Mouse (Mus musculus): Measurements from ENCODE around the gene Olfr872. TPM values are rescaled to one million over a fixed set of nuclear protein-coding genes. Genes with fewer than 3 reads are reported as not detected.

The Olfr872 gene
- total RNA-seq (2023), result not detected

DNA sequence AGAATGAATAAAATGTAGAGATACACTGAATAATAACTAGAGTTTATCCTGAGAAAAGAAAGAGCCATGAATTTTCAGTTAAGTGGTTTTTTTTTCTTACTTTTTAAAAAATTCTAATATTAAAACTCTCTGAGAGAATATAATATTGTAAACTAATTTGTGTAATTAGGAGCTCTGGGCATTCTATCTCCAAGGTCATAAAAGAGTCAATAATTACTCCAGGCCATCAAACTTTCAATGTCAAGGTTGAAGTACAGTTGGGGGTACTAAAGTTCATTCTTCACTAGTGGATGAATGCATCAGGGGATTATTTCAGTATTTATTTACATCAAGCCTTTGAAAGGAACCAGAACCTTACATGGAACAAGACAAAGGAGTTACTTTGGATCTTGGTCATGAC lies at the start of gene Olfr872:
Gene Olfr872, plus strand, starts transcription at position 301 of the 400 bp plus-strand sequence.

DNA sequence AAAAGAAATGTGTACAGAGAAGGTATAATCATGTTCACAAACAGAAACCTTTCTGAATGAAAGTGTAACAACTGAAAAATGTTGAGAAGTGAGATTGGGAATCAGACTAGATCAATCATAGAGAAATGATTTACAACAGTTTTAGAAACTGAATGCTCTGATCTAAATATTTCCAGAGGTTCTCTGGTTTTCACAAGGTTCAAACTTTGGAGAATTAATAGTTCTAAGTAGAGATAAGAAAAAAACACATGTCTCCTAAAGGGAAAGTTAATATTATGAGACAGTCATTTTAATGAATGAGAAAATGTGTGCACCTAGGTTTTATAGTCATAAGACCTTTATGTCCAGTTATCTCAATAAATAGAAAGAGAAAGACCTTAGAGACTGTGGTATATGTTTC lies 25.0 kb upstream of the Olfr872 start, which contains the start of gene Olfr871:
Gene Olfr871, plus strand, starts transcription at position 301 of the 400 bp plus-strand sequence.

DNA sequence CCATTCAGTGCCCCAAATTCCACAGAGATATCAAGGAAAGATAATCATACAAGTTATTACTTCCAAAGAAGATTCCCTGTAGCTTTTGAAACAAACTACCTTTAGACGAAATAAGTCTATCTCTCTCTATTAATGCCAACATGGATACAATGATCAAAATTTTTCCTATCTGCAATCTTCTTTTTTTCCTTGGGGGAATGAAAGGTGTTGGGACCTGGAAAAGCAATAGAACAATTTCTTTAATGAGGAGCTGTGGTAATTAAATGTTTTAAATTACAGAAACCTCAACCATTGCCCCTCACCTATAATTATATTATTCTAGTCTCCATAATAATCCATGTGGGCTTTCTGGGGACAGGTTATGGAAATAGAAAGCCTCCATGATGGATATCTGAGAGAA lies 45.1 kb downstream of the Olfr872 start, which contains the start of gene Olfr39:
Gene Olfr39, plus strand, starts transcription at position 301 of the 400 bp plus-strand sequence.

DNA sequence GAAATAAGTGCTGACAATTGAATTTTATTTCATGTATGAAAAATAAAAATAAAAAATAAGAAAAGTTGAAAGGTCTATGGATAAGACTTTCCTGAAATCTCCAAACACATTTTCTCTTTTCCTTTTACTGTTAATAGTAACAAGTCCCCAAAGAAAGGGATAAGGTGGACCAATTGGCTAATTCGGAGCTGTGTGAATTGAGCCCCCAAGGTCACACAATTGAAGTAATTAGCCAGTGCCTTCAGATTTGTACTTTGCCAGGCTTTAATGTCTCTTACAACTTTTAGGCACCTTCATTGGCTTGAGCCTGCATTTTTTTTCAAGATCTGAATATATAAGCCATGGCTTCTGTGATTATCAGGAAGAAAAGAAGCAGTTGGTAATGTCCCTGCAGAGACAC lies 61.3 kb downstream of the Olfr872 start, which contains the start of gene Olfr873:
Gene Olfr873, plus strand, starts transcription at position 301 of the 400 bp plus-strand sequence.

Other genes with a start within 250 kb of the Olfr872 start
- not detected for gene Olfr866, start 209.1 kb upstream of the Olfr872 start, total RNA-seq (2023)
- gene Olfr867, start 179.6 kb upstream of the Olfr872 start, total RNA-seq (2023), result not detected
- gene Olfr868, start 138.5 kb upstream of the Olfr872 start, total RNA-seq (2023), result not detected
- not detected for gene Olfr869, start 108.1 kb upstream of the Olfr872 start, total RNA-seq (2023)
- gene Olfr870, start 63.1 kb upstream of the Olfr872 start, total RNA-seq (2023), result not detected
- gene Olfr871, start 24.9 kb upstream of the Olfr872 start, total RNA-seq (2023), result not detected
- gene Olfr39, start 45.2 kb downstream of the Olfr872 start, total RNA-seq (2023), result not detected
- gene Olfr873, start 61.4 kb downstream of the Olfr872 start, total RNA-seq (2023), result not detected
- not detected for gene Olfr18, start 99.0 kb downstream of the Olfr872 start, total RNA-seq (2023)
- 11.6 TPM for gene Zfp560, start 148.1 kb downstream of the Olfr872 start, total RNA-seq (2023)
- 42.2 TPM for gene Zfp26, start 223.0 kb downstream of the Olfr872 start, total RNA-seq (2023)

Data from CD8-positive naive resting alpha-beta T cell, adult 57 days (primary cell).